Mouse (Mus musculus): ENCODE results near the gene Cbx6. TPM values are rescaled to one million over a fixed set of nuclear protein-coding genes. Genes with fewer than 3 reads are reported as not detected.
A peak's percentile ranks its signal among the peaks of the same experiment; 100 is the strongest.
"Not testable (repeated sequence)": the region's sequence is repeated elsewhere in the genome, so short reads cannot be mapped to it uniquely, and the experiment has no call there.

The Cbx6 gene
- polyA plus RNA-seq, 1 experiment, result not detected

- Histone ChIP-seq H3K4me1 (ENCODE audit: control insufficient read depth, insufficient read depth, low read length) (peaks cover 70% of the 10 kb centered on the region), H3K27ac (ENCODE audit: insufficient read depth, low read depth, low read length) (no peak overlapping the region), H3K4me3 (ENCODE audit: insufficient read depth, low read depth, low read length) (no peak overlapping the region)
- WGBS, result 61% methylated on average over 9 of the region's 9 CpGs
- TF ChIP-seq POLR2A (IDR thresholded peaks at IDR 0.05; ENCODE audit: insufficient read depth, low read depth, low read length), result no peak
- TF ChIP-seq CTCF (IDR thresholded peaks at IDR 0.05; ENCODE audit: insufficient read depth, low read depth, low read length), result no peak
Measured at GRCm38 (mm10) chr15:79826221-79826935, 8.1 kb downstream of the Cbx6 start.

DNA sequence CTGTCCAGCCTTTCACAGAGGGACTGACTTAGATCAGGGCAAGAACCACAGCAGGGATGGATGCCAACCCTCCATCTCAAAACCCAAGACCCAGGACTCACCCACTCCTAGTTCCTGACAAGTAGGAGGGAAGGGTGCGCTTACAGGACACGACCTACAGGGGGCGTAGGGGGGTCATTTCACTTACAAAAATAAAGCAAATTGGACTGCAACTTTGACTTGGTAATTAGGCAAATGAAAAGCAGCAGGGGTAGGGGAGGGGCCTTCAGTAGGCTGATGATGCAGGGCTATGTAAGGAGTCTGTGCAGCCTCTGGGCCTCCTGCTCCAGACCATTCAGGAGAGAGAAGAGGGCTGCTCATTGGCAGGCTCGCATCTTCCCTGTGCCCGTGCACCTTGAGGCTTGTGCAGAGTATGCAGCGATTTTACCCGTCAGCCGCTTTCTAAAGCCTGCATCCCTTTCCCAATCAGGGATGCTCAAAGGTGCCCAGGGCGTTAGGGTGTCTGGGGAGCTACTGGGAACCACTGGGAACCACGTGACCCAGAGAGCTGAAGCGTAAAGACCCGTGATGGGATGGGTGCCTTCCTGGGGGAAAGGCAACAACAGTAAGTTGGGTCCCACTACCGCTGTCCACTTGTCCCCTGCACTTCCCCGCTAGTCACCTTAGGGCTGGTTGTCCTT, 9.2 kb downstream of the Cbx6 start:
- peak; percentile 36; the same call in 1 of the 2 replicates for TF ChIP-seq CTCF (IDR thresholded peaks at IDR 0.05; ENCODE audit: insufficient read depth, low read depth, low read length)
- TF ChIP-seq POLR2A (IDR thresholded peaks at IDR 0.05; ENCODE audit: insufficient read depth, low read depth, low read length), result no peak
- Histone ChIP-seq H3K4me1 (ENCODE audit: control insufficient read depth, insufficient read depth, low read length) (peaks cover 70% of the 10 kb centered on the region), H3K27ac (ENCODE audit: insufficient read depth, low read depth, low read length) (no peak overlapping the region), H3K4me3 (ENCODE audit: insufficient read depth, low read depth, low read length) (no peak overlapping the region)
- 39% methylated on average over 14 of the region's 14 CpGs for WGBS

DNA sequence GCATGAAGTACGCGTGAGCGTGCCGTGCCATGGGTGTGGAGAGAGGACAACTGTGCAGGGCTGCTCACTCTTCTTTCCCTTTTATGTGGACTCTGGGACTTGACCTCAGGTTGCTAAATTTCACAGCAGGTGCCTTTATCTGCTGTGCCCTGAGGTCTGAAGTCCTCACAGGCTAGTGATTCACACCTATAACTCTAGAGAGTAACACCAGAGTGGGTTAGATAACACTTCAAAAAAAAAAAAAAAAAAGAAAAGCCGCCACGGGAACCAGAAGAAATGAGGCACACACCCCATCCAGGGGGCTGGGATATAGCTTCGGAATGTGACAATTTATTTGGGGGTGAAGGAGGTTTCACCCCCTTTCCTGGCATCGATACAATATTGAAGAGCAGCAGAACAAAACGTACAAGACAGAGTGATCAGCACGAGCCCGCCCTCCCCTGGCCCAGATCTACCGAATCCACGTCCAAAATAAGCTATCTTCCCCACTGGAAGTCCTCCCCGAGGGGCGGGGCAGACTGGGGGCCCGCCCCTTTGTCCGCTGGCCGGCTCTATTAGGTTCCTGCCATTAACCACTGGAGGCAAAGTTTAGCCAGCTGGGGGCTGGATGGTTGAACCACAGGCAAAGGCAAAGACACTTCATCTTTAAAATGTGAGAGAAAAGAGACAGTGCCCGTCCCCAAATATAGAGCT, 10.8 kb downstream of the Cbx6 start:
- Histone ChIP-seq H3K27ac (ENCODE audit: insufficient read depth, low read depth, low read length) (peak overlapping the region; percentile 18; the same call in 1 of the 2 replicates), H3K4me3 (ENCODE audit: insufficient read depth, low read depth, low read length) (no peak overlapping the region), H3K4me1 (ENCODE audit: control insufficient read depth, insufficient read depth, low read length) (peaks cover 56% of the 10 kb centered on the region)
- 37% methylated on average over 19 of the region's 19 CpGs for WGBS
- TF ChIP-seq POLR2A (IDR thresholded peaks at IDR 0.05; ENCODE audit: insufficient read depth, low read depth, low read length) (no peak), CTCF (IDR thresholded peaks at IDR 0.05; ENCODE audit: insufficient read depth, low read depth, low read length) (no peak)

- 65% methylated on average over 13 of the region's 13 CpGs for WGBS
- TF ChIP-seq CTCF (IDR thresholded peaks at IDR 0.05; ENCODE audit: insufficient read depth, low read depth, low read length) (no peak; the same call in 1 of the 2 replicates), POLR2A (IDR thresholded peaks at IDR 0.05; ENCODE audit: insufficient read depth, low read depth, low read length) (no peak)
- Histone ChIP-seq H3K4me3 (ENCODE audit: insufficient read depth, low read depth, low read length) (no peak overlapping the region), H3K4me1 (ENCODE audit: control insufficient read depth, insufficient read depth, low read length) (peaks cover 44% of the 10 kb centered on the region), H3K27ac (ENCODE audit: insufficient read depth, low read depth, low read length) (no peak overlapping the region)
Measured at GRCm38 (mm10) chr15:79822265-79823199, 12.0 kb downstream of the Cbx6 start.

- no peak overlapping the region for H3K4me3 ChIP-seq (ENCODE audit: insufficient read depth, low read depth, low read length)
- H3K4me1 ChIP-seq (ENCODE audit: control insufficient read depth, insufficient read depth, low read length), result peaks cover 20% of the 10 kb centered on the region
- TF ChIP-seq POLR2A (IDR thresholded peaks at IDR 0.05; ENCODE audit: insufficient read depth, low read depth, low read length) (no peak), CTCF (IDR thresholded peaks at IDR 0.05; ENCODE audit: insufficient read depth, low read depth, low read length) (no peak)
- no peak overlapping the region for H3K27ac ChIP-seq (ENCODE audit: insufficient read depth, low read depth, low read length)
- WGBS, result 93% methylated on average over 4 of the region's 4 CpGs
Measured at GRCm38 (mm10) chr15:79818325-79818724, 16.2 kb downstream of the Cbx6 start.

GRCm38 (mm10) chr15:79813666-79814258, 20.7 kb downstream of the Cbx6 start:
- H3K27ac ChIP-seq (ENCODE audit: insufficient read depth, low read depth, low read length), result 0 out of 2 replicates have a peak overlapping the region, but pooled peaks have one; percentile 11
- no peak overlapping the region for H3K4me3 ChIP-seq (ENCODE audit: insufficient read depth, low read depth, low read length)
- 21% methylated on average over 8 of the region's 8 CpGs for WGBS
- H3K4me1 ChIP-seq (ENCODE audit: control insufficient read depth, insufficient read depth, low read length), result peaks cover 10% of the 10 kb centered on the region; the same call in 1 of the 2 replicates
- no peak for TF ChIP-seq POLR2A (IDR thresholded peaks at IDR 0.05; ENCODE audit: insufficient read depth, low read depth, low read length)

DNA sequence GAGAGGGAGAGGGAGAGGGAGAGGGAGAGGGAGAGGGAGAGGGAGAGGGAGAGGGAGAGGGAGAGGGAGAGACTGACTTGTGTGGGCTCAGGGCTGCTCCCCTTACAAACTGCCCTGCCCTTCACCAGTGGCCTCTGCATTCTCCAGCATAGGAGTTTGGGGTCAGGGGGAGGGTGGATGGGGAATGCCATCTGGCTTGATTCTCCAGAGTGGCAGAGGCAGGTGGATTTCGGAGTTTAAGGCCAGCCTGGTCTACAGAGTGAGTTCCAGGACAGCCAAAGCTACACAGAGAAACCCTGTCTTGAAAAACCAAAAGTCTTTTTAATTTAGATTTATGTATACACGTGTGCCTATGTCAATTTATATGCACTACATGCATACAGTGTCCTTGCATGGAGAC, 21.6 kb downstream of the Cbx6 start:
- H3K4me1 ChIP-seq (ENCODE audit: control insufficient read depth, insufficient read depth, low read length), result peaks cover 10% of the 10 kb centered on the region; the same call in 1 of the 2 replicates
- H3K4me3 ChIP-seq (ENCODE audit: insufficient read depth, low read depth, low read length); H3K27ac ChIP-seq (ENCODE audit: insufficient read depth, low read depth, low read length): not testable (repeated sequence)
- WGBS, result 68% methylated on average over 2 of the region's 2 CpGs

DNA sequence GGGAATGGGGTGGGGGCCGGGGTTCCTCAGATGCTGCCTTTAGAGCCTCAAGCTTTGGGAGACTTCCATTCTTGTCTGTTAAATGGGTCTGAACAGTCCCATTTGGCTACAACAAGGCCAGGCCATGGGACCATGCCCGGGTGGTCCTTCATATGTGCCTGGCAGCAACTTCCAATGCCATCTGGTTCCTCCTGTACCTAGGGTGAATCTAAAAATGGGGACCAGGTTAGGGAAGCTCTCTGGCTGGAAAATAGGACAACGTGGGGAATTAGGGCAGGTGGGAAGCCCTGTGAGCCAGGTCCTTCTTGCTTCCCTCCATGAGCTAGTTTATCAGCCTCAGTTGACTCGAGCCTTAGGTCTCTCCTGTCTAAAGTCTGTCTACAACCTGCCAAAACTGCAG, 23.5 kb downstream of the Cbx6 start:
- Histone ChIP-seq H3K4me3 (ENCODE audit: insufficient read depth, low read depth, low read length) (no peak overlapping the region), H3K4me1 (ENCODE audit: control insufficient read depth, insufficient read depth, low read length) (peaks cover 10% of the 10 kb centered on the region; the same call in 1 of the 2 replicates), H3K27ac (ENCODE audit: insufficient read depth, low read depth, low read length) (no peak overlapping the region)
- TF ChIP-seq POLR2A (IDR thresholded peaks at IDR 0.05; ENCODE audit: insufficient read depth, low read depth, low read length) (no peak), CTCF (IDR thresholded peaks at IDR 0.05; ENCODE audit: insufficient read depth, low read depth, low read length) (no peak)
- 77% methylated on average over 4 of the region's 4 CpGs for WGBS
